Mouse (Mus musculus) liver, adult (tissue): ENCODE measurements around the gene Vegfb.

Source experiments
- GATA4 ChIP-seq: IDR thresholded peaks from 2 replicates; pipeline ENCODE4 v1.6.1; 2014; ENCODE audit warnings: mild to moderate bottlenecking, low read length; ENCODE audit not compliant: insufficient replicate concordance

Gene Vegfb

DNA sequence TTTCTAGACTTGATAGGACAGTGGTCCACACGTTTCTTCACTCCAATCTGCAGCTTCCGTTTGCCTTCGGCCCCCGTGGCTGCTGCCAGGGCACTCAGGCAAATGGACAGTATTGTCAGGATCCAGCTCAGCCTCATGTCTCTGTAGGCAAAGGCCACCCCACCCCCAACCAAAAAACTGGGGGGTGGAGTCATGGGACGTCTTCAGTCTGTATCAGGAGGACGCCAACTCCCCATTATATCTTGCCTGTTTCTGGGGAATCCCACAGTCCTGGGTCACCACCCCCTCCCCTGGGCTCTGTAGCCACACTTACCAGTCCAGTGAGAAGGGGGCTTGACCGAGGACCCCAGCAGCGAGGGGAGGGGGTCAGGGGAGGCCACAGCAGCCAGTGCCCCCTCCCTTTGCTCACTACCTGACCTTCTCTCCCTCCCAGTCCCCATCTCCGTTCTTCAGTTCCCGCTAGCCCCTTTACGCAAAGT lies 8.4 kb downstream of the Vegfb start:
- TF ChIP-seq GATA4, result no peak

GRCm38 (mm10) chr19:6978639-6978974 lies 8.8 kb downstream of the Vegfb start:
- no peak for TF ChIP-seq GATA4

GRCm38 (mm10) chr19:6977759-6978638 lies 9.5 kb downstream of the Vegfb start:
- TF ChIP-seq GATA4, result no peak

GRCm38 (mm10) chr19:6975537-6976521 lies 11.6 kb downstream of the Vegfb start, which contains the start of gene Plcb3:
Gene Plcb3, minus strand, starts transcription at chr19:6976470.
- TF ChIP-seq GATA4, result no peak

DNA sequence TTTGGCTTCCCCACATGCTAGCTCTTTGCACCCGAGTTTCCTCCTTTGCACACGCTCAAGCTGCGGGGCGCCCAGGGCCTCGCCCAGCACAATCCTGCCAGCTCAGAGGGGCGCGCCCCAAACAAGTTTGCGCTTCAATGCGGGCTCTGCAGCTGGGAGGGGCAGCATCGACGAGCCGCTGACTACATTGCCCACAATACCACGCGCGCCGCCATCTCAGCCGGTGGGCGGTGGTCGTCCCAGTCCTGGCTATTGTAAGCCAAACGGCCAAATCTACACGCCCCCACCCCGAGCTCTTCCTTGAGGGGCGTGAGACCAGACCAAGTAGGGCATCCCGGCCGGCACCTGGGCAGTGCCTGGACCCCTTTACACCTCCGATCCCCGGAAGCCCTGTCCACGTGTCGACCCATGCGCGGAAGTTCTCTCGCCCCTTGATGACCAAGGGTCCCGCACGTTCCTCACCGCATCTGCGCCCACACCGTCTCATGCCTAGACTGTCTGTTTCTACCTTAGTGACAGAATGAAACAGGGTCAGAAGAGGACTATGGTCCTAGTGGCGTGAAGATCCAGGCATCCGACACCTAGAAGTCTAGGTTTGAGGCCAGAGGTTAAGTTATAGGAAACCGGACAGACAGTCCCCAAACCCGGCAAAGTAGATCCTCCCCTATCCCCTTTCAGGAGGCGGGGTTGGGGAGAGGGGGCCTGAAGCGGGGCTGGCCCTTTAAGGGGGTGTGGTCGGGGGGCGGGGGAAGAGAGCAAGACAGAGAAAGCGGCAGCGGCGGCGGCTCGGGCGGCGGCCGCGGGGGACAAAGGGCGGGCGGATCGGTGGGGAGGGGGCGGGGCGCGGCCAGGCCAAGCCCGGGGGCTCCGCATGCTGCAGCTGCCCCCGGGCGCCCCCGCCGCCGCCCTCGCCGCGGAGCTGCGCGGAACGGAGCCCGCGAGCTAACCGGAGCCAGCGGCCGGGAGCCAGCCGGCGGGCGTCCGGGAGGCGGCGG lies 12.9 kb downstream of the Vegfb start, which contains the start of gene Ppp1r14b:
Ppp1r14b (plus strand) TSS at position 758 of the 995 bp plus-strand sequence.
- TF ChIP-seq GATA4, result no peak

- no peak for TF ChIP-seq GATA4
Observed at GRCm38 (mm10) chr19:6973581-6974190, 13.8 kb downstream of the Vegfb start.

DNA sequence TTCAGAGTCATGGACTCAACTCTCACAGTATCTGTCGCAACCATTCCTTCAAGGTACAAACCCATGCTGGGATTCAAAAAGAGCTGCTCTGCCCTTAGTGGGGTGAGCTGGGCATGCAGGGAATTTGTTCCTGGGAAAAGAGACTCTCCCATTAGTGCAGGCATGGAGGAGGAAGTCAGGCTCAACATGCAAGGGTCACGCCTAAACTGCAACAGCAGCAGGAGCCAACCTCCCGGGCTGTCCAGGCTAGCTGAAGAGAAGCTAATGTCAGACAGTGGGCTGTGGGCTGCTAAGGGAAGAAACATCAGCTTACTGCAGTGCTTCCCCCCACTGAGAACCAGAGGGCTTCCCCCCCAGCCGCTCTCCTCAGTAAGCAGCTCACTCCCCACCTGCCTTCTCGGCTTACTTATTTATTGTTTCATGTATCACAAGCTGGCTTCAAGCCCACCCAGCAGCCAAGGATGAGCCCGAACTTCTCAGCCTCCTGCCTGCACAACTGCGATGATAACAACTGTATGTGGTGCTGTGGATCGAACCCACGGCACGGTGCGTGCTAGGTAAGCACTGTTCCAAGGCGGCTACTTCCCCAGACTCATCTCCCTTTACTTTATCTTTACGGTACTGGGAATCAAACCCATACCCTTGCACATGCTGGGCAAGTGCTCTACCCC lies 15.1 kb downstream of the Vegfb start:
- TF ChIP-seq GATA4, result no peak

DNA sequence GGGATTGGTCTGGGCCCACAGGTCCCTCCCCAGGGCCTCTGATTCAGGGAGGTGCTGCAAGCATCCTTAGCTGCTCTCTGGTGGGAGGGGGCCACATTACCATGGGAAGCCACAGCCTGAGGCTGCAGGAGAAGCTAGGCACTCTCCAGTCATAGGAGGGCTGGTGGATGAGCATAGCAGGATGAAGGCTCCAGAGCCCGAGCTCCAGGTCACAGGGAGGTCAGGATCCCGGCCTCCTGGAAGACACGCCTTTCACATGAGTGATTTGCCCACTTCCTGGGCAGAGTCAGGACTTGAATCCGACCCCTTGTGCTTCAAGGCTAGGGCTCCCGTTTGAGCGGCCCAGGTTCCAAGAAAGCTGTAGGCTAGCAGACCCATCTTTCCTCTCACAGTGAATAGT lies 15.8 kb downstream of the Vegfb start:
- no peak for TF ChIP-seq GATA4

- no peak for TF ChIP-seq GATA4
Observed at GRCm38 (mm10) chr19:6970460-6971085, 16.9 kb downstream of the Vegfb start.

DNA sequence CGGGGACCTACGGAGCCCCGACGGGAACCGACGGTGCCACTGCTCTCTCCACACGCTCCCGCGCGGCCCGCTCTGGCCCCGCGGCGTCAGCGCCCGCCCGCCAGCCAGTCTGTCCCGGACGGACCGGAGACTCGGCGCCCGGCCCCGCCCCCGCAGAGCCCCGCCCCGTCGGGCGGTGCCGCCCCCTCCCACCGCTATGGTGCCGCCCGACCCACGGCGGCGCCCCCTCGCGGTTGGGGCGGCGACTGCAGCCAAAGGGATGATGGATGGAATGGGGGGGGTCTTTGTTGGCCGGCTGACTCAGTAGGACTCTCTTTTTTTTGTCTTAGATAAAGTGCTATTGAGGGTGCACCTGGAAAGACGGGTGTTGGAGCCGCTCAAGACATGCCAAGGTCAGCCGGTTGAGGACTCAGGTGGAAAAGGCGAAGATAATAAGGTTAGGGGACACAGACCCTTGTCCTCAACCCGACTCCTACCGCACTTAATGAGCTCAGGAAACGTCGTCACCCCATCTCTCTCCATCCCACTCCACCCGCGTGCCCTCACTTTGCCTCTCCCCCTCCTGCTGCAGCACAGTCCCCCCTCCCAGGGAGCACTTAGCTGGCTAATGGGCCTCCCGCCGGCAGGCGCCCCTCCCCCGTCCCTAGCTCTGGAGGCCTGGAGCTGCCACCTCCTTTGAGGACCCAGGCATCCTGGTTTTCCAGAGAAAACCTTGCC lies 17.6 kb downstream of the Vegfb start:
- no peak for TF ChIP-seq GATA4

DNA sequence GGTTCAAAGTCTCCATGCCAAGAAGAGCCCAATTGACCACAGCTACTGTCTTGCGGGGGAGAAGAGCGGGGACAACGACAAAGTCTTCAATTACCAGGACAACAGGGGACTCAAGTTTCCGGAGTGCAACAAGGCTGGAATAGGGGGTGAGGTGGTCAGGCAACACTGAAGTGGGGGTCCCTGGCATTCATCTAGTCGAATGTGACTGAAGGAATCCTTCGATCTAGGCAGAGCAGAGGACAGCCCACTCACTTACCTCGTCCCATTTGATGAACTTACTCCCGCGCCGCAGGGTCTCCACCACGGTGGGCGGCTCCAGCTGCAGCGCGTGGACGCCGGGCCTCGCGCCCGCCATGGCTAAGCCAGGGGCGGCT lies 18.2 kb downstream of the Vegfb start:
- TF ChIP-seq GATA4, result no peak

GRCm38 (mm10) chr19:6968491-6969271 lies 18.8 kb downstream of the Vegfb start:
- no peak for TF ChIP-seq GATA4
